Mouse (Mus musculus): ENCODE measurements around the gene Map3k13.

DNA sequence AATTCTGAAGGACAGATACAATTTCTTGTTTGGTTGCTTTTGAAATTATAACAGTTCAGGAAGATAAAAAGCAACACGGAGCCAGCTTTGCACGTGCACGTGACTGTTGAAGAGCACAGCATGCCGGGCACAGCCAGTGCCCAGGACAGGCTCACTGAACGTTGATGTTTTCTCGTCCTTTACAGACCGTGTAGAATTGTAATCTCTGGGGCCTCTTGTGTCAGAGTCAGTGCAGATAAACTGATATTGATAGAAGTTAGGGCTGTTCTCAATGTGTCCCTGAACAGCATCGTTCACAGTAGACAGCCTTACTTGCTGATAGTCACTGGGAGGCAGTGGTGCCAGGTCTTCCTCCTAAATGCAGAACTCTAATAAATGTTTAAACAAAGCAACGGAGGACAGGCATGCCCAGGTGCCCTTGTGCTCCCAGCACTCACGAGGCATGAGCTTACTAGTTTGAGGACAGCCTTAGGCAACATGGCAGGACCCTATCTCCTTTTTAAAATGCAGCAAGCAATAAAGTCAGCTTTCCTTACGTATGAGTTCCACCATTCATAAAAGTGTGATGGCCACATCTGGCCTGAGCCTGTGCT lies 71.9 kb downstream of the Map3k13 start:
- TF ChIP-seq CTCF (IDR thresholded peaks at IDR 0.05; ENCODE audit: low read depth) (no peak), EP300 (IDR thresholded peaks at IDR 0.05; ENCODE audit: low read depth) (no peak)
